Mouse (Mus musculus): ENCODE data around the gene Lgsn.

Gene Lgsn

DNA sequence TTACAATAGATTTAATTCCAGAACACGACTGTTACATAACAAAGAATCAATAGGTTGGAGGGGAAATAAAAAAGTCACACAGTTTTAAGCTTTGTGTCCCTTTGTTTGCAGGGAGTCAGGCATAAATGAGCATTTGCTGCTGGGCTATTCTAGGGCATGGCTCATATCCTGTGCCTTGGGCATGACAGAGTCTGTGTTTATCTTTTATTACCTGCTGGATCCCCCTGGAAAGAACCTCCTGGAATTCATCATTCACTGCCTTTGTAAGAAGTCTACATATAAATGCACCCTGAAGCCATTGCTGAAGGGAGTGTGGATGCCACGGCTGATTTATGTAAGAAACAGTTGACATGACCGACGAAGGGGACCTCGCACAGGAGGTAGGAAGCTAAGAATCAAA, at the start of gene Lgsn:
Gene Lgsn, plus strand, starts transcription at position 301 of the 400 bp plus-strand sequence.
- no peak for DNase-seq (ENCODE audit: low spot score in 2 of 2)

DNA sequence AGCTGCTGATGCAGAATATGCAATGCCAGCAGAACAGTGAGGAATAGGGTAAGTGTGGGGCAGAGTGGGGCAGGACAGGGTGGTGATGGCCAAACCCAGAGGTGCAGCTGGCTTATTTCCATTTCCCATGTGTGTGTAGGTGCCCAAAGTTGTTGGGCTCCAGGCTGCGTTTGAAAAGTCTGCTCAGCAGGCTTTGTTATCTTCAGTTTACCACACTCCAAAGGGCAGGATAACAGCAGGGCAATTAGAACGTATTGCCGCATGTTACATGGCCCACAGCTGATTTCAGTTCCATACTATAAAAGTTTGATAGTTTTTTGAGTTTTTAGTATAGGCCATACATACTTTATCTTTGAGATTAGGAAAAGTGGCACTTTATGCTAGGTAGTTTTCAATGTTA, 37.8 kb upstream of the Lgsn start:
- no peak for DNase-seq (ENCODE audit: low spot score in 2 of 2)

DNA sequence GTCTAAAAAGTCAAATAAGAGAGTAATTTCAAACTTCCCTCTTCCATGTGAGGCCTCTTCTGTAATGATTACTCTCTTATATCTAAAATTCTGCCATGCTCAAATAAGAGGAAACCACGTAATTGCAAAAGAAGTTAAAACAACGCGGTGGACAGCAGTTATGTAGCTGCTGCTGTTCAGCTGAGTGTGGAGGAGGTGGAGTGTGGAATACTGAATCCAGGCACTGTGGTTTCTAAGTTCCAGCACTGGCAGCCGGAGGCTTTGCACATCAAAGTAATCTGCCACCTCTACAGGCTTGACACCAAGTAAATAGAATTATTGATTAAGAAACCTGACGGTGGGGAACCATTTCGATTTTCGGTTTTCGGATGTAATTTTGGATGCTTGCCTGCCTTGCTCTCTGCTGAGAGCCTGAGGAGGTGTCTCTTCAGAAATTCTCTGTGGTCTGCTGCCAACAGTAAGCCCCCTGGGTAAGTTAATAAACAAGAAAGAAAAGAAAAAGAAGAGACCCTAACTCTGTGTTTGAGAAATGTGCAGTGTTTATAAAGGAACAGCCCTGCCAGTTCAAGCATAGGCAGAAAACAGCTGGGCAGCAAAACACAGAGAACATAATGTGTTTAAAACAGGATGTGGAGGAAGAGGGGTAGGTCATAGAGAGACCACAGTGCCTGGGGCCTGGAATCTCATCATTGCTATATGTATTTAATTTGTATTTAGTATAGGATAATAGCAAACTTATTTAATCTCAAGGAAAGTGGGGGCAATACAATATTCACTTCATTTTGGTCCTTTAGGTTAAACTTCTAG, 33.7 kb upstream of the Lgsn start:
- DNase-seq (ENCODE audit: low spot score in 2 of 2): peak in 1 of 2 experiments; percentile 6

DNA sequence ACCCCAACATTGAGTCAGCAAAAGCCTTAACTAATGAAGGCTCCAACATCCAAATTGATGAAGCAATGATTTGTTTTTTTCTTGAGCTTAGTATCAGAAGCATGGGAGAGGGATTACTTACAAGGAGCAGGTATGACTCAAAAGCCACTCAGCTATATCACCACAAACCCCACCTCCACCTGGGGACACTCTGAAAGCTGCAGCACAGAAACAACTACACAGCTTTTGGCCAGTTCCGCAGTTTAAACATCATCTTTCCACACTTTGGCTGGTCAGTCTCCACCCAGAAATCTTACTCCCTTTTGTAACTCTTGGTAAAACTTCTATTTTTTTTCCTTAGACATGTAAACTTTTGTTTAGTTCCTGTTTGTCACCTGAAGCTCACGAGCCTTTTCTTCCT, 32.6 kb upstream of the Lgsn start:
- no peak for DNase-seq (ENCODE audit: low spot score in 2 of 2)

DNA sequence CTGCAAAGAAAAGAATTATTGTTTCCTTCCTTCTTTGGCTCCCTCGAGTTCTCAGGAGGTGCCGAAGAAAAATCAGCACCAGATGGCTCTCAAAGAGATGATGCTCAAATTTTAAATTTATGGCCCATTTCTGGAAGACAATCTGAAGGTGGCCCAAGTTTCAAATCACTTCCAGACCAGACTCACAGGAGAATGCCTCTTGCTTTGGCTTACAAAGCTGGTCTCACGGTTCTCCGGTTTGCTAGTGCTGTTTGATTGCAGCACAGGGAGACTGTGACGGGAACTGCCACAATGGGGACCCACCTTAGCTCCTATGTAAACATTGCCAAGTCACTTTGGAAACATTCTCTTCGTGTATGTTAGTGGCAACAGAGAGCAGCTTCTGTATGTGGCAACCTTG, 26.5 kb upstream of the Lgsn start:
- DNase-seq (ENCODE audit: low spot score in 2 of 2): peak in 1 of 2 experiments; percentile 8

DNA sequence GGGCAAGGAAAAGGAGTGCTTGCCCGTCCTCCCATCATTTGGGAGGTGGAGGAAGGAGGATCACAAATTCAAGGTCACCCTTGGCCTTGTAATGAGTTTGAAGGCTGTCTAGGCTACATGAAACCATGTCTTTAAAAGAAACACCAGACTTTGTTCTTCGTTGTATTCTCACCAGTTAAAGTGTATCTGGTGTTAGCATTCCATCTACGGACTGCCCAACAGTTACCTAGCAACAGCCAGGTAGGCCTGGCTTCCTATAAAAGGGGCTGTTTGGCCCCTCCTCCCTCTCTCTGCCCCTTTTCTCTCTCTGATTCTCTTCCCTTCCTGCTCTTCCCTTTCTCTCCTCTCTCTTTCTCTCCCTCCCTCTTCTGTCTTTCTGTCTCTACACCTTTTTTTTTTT, 25.7 kb upstream of the Lgsn start:
- no peak for DNase-seq (ENCODE audit: low spot score in 2 of 2)

DNA sequence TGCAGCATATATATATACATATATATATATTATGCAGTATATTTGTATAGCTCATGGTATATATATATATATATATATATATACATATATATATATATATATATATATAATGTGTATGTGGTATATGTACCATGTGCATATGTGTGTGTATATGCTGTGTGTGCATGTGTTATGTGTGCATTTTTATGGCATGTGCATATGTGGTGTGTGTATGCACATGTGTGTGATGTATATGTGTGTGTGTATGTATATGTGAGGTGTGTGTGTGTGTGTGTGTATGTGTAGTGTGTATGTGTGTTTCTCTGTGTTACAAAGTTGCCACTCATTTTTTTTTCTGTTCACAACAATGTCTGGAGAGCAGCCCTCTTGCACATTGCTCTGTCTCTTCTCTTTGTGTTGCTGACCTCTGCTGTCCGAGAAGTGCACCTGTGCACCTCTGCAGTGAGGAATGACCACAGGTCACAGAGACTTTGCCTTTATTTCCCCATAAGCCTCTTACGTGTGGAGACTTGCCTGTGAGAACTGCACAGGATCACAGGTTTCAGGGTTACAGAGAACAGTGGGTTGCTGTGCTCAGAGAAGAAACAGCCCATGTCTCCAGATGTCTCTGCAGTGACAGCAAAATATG, 23.3 kb upstream of the Lgsn start:
- no peak for DNase-seq (ENCODE audit: low spot score in 2 of 2)

DNA sequence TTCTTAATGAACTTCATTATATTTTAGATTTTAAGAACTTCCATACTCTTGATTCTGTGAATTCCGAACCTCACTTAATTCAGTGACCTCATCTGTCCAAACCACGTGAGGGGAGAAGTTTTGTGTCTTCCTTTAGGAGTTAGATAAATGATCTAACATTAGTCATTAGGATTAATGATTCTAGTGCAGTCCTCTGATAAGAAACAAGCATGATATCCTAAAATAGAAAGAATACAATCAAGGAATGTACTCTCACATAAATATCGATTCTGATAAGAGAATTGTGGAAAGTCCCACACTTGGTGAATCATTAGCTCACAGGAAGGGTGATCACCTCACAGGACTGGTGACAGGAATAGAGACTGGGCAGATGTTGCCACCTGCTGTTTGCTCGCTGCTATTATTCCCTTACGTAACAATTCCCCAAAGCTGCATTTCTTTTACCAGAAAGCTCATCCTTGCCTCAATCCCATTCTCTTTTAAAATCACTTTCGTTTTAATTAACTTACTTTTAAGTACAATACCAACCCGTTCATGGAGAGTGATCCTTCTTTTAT, 22.3 kb upstream of the Lgsn start:
- peak; percentile 55 to 77 for DNase-seq (ENCODE audit: low spot score in 2 of 2)

DNA sequence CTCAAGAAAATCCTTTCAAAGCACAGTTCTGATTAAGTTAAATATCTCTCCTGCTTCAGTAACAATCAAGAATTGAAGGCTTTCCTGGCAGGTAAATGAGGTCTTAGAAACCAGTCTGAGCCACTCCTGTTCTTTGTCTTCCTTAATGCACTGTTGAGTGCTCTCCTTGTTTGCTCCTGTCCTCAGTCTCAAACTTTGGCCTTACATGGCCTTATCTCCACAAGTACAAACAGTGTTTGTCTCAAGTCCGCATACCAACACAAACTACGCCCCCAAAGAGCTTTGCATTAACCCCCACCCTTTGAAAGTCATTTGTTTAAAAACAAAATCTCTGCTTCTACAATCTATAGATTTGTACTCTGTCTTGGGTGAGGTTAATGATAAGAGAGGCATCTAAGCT, 20.0 kb upstream of the Lgsn start:
- no peak for DNase-seq (ENCODE audit: low spot score in 2 of 2)

DNA sequence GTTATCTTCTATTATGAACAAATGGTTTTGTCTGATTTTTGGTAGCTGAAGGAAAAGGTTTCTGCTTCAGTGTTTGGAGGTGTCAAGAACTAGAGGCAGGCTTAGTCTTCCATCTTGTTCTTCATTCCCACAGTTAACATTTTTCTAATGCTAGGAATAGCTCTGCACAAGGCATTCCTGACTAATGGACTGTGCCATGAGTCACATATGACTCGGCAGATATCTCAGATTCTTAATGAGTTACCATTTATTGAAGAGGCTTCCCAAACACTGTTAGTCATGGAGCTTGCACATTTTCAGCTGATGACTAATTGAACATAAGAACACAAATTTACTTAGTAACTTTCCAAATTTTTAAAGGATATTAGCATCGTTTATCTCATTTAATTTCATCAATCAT, 19.3 kb upstream of the Lgsn start:
- DNase-seq (ENCODE audit: low spot score in 2 of 2): no peak

DNA sequence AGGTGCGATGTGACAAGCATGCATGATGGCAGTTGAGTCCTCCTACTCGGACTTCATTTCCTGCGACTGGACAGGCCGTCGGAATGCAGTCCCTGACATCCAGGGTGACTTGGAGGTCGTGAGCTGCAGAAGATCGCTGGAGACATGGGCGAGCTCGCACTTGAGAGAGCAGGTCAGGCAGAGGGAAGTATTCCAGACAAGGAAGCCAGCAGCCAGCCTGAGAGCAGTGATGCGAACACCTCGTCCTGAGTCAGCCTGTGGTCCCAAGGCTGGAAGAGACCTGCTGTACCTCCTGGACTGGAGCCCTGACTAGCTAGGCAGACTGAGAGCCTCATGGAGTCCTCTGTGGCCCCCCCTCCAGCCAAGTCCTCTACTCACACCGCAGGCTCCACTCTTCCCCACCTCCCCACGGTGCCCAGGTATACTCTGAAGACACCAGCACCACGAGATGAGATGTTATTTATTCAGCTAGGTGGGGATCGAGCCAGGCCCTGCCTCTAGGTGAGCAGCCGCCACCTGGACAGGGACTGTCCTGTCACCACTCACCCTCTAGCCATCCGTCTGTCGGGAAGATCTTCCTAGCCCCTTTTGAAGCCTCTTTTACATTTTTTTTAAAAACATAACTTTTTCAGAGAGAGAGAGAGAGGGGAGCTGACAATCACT, 11.5 kb upstream of the Lgsn start:
- DNase-seq (ENCODE audit: low spot score in 2 of 2): no peak

DNA sequence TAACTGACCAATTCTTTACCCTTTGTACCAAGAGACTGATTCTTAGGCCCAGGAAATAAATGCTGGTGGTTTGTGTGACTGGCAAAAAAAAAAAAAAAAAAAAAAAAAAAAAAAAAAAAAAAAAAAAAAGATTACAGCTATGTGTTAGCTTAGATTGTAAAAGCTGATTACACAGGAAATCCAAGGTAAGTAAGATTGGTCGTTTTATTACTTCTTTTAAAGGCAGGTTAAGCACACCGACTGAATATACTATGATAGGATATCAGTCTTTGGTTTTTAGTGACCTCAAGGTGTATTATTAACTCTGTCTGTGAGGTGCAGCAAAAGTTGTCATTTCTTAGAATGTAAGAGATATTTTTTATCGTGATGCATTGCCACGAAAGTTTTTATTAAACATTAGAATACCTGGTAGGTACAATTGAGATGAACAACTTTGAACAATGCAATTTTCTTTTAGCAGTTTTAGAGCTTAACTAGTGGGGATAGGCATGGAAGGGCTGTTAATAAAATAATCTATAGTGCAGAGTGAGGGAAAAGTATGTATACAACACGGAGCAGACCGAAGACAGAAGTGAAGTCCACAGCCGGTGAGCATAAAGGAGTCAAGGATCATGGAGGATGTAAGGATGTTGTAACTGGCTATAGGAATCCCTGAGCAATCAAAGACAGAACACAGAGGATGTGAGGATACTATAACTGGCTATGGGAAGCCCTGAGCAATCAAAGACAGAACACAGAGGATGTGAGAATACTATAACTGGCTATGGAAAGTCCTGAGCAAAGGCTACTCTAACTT, 10.7 kb upstream of the Lgsn start:
- DNase-seq (ENCODE audit: low spot score in 2 of 2): no peak

DNA sequence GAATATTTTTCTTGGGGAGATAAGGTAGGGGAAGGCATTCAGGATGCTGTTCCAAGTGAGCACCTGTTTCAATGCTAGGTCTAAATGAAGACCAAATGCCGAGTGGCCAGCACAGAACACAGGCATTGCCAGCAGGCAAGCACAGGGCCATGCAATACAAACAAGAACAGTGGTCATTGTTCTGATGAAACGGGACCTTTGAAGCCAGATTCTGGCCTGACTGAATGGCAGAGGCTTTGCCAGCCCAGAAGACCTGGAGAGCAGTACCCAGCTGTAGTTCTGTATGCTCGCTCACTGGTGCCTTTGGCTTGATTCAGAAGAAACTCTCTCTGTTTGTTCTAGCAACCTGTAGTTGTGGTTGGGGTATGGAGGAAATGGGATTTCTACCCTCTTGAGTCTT, 800 bp upstream of the Lgsn start:
- no peak for DNase-seq (ENCODE audit: low spot score in 2 of 2)

DNA sequence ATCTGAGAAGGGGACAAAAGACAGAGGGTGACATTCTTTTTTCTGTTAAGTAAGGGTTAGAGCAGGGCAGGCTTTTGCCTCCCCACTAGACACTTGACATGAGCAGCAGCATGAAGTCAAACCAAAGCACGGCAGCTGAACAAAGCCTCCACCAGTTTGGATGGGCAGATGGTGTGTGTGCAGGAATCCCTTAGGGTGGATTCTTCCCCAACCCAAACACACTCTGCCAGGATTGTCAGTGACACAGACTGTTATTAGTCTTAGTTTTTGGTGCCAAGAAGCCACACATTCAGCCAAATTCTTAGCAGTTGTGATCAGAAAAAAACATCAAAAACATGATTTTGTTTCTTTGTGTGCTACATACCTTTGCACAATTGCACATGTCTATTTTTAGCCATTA, 2.1 kb downstream of the Lgsn start:
- DNase-seq (ENCODE audit: low spot score in 2 of 2): peak; percentile 4 to 11

DNA sequence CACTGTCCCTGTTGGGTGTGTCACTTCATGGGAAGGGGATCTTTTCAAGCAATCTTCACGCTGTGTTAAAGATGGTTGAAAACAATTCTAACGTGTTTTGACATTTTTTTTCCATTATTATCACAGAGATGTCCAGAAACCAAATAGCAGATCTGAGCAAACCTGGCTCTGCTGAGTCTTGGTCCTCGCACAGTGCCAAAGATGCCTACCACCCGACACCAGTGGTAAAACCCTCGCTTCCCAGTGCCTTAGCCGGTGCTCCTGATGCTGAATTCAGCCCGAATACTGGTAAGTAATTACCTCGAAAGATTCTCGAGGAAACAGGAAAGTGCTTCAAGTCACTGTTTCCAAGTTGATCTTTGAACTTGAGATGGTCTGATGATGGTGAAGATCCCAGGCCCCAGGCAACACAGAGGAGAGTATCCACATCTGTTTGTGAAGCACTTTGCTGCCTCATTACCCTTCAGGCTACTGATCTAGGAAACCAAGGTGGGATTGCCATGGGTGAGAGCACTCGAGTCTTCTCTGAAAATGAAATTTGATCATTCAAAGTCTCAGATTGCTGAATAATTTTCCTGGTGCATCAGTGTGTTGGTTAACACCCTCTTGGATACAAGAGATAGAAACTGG, 14.2 kb downstream of the Lgsn start:
- DNase-seq (ENCODE audit: low spot score in 2 of 2): no peak

DNA sequence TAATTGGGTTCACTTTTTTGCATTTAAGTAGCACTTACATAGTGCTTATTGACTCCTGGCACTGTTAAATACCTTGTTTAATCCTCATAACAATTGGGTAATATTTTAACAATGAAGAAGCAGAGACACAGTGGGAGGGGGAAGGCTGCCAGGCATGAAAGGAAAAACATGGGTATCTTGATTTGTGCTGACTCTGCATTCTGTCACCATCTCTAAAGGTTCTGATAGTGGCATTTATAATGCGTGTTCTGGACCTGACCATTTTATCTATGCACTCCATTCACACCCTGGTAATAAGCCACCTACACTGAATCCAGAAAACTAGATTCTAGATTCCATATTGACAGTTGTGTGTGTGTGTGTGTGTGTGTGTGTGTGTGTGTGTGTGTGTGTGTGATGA, 19.4 kb downstream of the Lgsn start:
- no peak for DNase-seq (ENCODE audit: low spot score in 2 of 2)

DNA sequence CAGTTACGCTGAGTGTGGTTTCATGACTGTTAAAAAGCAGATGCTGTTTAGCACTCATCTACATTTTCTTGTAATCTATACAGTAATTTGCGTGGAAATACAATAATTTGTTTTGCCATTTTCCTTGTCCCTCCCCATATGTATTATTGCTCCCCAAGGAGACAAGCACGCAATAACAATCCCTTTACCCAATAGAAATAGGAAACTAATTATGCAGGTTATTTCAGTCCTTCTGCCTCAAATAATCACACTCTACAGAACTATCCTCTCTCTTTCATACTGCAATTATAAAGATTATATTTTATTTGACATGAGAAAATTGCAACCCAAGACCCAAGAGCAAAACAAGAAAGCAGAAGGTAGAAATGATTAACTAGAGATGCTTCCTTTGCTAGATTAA, 20.8 kb downstream of the Lgsn start:
- DNase-seq (ENCODE audit: low spot score in 2 of 2): no peak

DNA sequence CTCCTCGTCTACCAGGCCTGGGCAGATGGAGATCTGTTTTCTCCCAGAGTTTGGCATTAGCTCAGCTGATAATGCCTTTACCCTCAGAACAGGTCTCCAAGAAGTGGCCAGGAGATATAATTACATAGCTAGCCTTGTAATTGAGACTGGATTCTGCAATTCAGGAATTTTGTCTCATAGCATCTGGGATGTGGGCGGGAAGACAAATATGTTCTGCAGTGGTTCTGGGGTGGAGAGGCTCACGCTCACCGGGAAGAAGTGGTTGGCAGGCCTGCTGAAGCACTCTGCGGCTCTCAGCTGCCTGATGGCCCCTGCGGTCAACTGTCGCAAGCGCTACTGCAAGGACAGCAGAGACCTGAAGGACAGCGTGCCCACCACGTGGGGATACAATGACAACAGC, 27.6 kb downstream of the Lgsn start:
- peak; percentile 24 to 59 for DNase-seq (ENCODE audit: low spot score in 2 of 2)

DNA sequence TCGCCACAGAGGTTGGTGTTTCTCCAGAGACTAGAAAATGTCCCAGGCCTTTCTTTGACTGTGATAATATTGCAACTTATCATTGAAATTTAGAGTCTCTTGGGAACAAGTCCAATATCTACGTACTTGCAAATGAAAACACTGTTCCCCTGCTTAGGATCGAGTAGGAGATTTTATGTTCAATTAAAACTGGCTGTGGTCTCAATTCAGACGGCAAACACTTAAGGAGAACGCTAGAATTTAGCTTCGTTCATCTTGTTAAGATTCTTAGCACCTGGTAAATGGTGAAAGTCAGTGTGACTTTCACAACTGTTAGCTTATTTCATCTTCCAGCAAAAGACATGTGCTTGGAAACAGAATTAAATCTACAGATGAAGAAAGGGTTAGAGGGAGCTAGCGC, 29.1 kb downstream of the Lgsn start:
- DNase-seq (ENCODE audit: low spot score in 2 of 2): no peak

DNA sequence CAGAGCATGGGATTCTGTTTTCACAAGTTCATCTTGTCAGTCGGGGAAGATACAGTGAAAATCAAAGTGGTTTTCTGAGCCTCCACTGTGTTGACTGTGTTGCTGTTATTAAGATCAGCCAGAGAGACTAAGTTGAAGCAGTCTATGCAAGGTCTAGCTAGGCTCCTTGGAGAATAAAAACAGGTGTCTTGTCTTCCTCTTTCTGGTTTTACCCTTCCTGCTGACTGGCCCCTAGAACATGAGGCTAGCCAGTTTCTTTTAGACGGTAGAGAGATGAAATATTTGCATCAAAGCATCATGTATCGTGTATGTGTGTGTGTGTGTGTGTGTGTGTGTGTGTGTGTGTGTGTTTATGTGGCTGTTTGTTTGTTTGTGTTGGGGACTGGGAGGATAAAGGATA, 29.6 kb downstream of the Lgsn start:
- DNase-seq (ENCODE audit: low spot score in 2 of 2): no peak

DNA sequence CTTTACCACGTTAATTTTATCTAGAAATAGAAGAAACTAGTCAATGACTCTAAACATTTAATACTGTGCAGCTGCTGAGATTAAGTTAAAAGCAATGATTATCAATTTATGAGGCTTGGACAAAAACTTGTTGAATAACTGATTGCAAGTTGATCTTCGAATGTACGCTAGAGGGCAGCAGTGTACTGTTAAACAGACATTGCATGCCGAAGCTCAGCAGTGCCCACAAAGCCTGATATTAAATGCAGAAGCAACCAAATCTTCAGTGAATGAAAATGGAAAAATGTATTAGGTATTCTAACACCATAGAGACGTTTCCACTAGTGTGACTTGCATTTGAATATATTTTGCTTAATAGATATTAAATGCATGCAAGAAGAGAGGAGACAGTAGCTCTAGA, 33.9 kb downstream of the Lgsn start:
- peak; percentile 34 to 72 for DNase-seq (ENCODE audit: low spot score in 2 of 2)

Measured in frontal cortex, postnatal 36 days (tissue).